Mouse (Mus musculus): ENCODE data around the gene Ren1. TPM values are rescaled to one million over a fixed set of nuclear protein-coding genes. Genes with fewer than 3 reads are reported as not detected.

The Ren1 gene
- total RNA-seq, 2 experiments from 2014 or later = 0.94 to 5.1 TPM

DNA sequence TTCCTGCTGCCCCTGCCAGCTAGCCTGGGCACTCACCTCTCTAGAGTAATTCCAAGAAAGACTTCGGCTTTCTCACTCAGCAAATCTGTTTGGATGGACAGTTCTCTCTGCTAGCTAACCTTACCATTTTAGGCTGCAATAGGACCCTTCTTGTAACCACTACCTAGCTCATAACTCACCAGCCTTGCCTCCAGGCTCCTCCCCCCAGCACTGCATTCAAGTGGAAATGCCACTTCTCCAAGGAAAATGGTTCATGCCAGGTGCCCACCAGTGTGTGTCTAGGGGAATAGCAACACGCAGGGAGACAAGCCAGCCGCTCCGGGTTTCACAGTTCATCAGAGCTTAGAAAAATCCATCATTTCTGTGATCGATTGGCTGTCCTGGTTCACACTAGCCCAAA, 27.2 kb downstream of the Ren1 start:
- DNase-seq = no peak

DNA sequence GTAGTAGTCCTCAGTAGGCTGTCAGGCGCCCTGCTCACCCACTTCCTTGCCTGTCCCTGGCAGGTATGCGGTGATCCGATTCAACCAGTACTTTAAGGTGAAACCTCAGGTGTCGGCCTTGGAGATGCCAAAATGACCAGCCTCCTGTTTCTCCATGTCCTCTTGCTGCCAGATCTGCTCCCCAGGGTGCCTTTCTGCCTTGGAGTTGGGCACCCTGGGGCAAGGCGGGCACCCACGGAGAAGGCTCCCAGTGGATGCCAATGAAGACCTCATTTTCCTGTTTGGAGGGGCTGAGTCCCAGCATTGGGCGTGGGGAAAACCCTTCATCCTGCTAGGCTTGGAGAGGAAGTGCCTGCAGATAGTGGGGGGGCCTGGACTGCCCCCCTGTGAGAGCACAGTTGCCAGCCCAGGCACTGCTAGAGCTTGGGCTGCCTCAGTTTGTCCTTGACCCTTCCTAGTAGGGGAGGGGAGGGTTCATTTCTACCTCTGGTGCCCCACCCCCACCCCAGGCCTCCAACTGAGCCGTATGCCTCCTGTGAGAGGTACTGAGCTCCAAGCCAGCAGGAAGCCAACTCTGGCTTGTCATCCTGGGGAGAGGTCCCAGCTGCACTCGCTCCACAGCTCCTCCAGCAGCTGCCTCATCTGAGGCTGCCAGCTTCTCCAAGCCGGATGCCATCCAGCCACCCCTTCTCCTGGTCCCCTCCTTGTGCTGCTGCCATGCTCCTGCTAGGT, 29.1 kb downstream of the Ren1 start:
- DNase-seq = no peak

DNA sequence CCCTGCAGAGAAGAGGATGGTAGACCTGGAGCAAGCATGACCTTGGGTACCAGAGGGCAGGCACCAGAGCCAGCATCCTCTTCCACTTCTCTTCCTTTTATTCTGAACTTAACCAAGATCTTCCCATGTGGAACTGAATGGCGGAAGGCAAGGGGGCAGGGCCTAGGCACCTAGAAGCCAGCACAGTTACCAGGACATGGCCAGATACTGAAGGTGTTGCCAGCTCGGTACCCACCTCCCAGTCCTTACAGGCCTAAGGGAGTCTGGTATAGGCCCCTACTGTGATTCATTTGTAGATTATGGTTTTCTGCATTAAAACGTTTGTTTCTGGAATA, 29.6 kb downstream of the Ren1 start:
- no peak for DNase-seq

DNA sequence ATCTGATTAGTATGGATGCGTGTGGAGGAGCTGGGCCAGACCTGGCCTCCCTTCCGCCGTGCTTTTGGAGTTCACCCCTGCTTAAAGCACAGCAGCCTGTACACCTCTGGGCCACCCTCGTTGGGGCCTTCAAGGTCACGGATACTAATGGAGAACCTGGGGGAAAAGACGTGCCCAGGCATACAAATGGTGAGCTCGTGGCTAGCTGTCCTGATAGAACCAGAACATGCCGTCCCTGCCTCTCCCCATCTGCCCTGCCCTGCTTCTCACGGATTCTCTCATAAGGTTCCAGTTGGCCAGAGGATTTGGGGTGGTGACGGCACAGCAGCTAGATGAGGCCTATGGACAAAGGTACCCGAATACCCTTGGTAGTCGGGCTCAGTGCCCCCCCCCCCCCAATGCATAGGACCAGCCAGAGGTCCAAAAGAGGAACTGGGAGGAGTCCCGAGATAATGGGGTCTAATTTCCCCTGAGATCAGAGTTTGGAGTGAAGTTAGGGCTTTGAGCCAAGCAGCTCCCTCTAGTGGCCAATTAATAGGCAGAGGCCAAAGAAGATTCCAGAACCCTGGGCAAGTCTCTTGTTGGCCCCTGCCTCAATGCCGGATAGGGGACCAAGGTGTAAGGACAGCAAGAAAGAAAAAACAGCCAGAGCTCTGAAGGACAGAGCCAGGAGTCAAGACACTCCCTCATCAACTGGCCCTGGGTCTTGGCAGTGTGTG, 30.2 kb downstream of the Ren1 start:
- peak; percentile 55 for DNase-seq

DNA sequence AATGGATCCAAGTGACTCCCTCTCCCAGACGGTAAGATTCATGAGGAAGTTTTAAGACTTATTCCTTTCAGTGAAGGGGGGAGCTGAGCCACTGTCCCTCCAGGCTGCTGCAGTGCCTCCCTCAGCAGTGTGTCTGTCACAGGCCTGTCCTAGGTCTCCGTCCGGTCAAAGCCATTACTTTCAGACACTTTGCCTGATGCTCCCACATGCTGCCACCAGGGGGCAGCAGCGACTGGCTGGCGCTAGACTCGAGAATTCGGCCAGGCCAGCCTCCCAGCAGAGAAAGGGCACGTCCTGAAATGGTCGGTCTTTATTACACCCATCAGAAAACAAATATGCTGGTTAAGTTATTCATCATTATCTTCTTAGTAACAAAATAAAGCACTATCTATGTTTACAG, 31.7 kb downstream of the Ren1 start:
- DNase-seq = peak; percentile 90

DNA sequence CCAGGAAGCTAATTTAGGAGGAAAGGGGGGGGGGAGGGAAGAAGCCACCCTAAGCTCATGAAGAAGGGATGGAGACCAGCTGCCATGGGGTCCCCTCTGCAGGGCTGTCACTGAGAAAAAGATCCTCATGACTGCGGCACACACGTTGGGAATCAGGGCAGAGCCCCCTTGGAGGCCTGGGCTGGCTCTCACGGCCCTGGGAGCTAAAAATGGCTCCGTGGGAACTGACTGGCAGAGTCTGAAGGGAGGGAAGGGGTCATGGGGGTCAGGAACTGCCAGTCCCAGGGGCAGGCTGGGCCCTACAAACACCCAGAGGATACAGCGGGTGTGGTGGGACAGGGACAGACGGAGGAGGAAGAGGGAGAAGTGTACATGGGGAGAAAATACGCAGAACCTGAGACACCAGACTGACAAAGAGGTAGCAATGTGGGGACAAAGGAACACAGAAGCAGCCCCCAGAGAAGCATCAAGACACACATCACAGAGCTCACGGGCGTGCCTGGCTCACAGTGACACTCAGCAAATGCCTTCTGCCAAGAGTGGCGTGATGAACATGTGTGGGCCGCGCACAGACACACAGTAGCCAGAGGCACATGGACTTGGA, 32.3 kb downstream of the Ren1 start:
- DNase-seq = no peak

DNA sequence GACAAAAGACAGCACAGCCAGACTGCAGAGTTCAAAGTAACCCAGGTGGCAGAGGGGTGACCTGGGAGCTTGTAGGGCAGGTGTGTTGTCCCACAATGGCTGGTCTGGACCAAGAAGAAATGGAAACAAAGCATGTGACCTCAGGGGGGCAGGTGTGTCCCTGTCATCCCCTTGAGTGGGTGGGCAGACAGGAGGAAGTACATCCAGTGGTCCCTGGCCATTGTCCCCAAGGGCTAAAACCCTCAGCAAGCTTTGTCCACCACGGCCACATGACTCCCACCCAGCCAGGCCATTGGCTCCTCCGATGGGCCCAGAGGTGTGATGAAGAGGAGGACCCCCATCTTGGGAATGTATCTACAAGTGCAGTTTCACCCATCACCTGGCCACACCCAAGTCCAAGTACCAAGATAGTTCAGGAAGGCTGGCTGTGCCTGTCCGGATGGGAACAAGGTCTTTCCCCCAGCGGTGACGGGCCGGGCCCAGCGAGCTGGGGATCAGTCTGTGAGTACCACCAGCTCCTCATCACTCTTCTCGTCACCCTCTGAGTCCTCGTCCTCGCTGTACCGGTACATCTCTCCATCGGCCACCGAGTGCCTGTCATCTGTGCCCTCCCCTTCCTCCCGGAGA, 33.0 kb downstream of the Ren1 start:
- no peak for DNase-seq

DNA sequence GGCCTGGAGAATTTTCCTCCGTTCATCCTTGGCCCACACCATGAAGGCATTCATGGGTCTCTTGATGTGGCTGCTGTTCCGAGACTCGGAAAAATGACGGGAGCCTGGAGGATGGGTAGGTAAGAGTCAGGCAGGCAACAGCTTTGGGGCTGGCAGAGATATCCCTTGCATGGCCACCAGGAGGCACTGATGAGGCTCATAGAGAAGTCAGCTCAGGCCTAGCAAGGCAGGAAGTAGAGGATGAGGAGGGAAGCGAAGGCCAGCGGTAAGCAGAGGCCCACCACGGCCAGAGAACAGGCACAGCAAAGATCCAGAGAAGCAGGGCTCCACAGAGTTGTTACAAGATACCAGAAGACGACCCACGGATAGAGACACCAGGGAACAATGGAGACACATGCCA, 35.2 kb downstream of the Ren1 start:
- peak; percentile 82 for DNase-seq

DNA sequence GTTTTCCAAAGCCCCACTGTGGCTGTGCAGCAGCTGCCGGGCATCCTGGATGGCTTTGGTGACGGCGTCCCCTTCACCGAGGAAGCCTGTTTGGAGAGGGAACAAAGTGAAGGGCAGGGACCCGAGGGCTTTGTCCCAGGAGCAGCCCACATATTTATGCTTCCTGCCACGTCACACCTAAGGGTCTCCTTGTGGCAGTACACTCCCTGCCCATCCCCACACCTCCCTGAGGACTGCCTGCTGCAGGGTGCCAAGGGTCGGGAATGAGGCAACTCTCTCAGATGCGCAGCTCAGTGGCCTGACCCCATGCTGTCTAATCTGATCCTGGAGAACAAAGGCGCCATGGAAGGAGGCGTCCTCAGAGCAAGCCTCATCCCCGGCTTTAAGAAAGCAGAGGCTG, 35.9 kb downstream of the Ren1 start:
- DNase-seq = no peak

DNA sequence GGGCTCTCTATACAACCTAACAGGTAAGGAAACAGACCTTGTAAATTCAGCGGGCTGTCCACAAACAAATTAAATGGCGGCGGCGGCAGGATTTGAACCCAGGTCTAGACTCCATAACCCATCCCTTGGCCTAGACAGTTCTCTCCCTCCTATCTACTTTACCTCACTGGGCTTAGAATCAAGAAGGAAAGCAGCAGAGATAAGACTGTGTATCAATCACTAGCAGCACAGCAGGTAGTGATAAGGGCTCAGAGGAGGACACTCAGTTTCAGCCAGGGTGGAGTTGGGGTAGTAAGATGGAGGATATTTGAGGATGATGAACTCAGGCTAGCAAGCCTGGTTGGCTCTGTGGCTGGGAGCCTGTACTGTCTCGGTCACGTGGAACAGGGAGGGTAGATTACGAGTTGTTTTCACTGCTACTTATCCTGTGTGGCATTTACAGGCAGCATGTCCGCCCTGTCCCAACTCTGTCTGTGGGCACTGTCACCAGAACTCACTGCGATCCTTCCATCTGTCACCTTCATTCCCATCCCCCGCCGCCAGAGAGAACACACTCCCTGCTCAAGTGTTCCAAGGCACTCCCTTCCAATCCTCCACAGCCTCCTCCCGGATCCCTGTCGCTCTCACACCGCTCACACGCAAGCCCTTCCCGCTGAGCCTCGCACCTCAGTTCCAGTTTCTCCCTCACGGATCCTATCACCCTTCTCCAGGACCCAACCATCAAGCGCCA, 37.4 kb downstream of the Ren1 start:
- DNase-seq = no peak

DNA sequence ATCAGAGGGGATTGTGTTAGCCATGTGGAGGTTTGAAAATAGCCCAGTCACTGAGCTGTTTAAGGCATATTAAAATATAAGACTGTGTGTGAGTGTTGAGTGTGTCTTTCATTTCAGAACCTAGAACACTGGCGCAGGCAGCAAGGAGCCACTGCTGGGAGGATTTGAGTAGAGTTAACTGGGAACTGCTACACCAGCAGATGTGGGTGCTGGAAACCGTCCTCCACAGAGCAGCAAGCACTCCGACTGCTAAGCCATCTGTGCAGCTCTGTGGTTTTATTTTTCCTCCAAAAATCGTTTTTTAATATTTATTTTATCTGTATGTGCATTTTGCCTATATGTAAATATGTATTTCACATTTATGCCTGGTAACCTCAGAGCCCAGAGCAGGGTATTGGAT, 44.4 kb downstream of the Ren1 start:
- no peak for DNase-seq

DNA sequence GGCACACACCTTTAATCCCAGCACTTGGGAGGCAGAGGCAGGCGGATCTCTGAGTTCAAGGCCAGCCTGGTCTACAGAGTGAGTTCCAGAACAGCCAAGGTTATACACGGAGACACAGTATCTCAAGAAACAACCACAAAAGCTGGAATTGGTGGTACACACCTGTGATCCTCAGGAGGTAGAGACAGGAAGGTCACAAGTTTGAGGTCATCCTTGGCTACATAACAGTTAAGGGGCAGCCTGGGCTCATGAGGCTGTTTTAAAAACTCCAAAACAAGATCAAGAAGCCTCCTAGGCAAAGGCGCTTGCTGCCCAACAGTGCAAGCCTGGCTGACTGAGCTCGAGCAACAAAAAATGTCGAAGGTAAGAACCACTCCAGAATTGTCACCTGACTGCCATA, 46.4 kb downstream of the Ren1 start:
- DNase-seq = no peak

DNA sequence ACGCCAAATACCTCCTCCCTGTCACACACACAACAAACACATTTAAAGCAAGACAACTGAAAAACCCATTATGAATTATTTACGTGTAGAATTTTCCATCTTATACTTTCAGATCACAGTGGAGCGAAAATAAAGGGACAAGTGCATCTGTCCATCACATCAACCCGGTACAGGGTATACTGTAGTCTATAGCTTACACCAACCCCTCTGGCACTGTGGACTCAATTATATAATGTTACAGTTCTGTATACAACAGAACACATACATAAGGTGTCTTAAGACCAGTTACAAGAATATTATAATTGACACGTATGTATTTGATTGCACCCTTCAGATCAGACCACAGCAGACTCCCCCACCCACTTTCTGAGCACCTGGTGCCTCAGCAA, 46.8 kb downstream of the Ren1 start:
- DNase-seq = no peak

DNA sequence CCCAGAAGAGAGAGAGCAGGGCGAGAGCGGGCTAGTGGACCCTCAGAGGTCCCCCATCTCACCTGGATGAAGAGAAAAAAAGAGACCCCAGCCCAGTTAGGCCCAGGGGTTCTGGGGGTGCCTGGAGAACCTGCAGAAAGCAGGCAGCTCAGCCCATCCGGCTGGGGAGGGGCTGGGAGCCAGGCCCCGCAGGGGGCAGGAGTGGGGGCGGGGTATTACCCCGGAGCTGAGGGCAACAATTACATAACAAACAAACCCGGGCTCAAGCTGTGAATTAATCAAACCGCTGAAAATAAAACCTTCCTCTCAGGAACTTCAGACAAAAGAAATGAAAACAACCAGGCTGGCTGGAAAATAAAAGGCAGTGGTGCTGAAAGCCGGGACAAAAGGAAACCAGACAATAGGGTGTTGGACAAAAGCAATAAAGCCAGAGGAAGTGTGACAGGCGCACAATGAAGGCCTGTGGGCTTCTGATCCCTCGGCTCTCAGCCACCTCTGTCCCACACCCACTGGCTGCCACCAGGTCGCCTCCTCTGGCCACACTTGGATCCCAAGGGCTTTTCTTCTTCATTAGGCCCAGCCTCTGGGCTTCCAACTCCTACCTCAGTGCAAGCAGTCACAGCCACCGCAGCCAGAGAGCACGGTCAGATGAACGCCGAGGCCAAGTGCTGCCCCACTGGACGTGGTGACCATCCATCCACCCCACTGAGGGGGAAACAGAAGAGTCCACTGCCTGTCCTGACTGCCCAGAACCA, 47.4 kb downstream of the Ren1 start:
- DNase-seq = peak; percentile 29

DNA sequence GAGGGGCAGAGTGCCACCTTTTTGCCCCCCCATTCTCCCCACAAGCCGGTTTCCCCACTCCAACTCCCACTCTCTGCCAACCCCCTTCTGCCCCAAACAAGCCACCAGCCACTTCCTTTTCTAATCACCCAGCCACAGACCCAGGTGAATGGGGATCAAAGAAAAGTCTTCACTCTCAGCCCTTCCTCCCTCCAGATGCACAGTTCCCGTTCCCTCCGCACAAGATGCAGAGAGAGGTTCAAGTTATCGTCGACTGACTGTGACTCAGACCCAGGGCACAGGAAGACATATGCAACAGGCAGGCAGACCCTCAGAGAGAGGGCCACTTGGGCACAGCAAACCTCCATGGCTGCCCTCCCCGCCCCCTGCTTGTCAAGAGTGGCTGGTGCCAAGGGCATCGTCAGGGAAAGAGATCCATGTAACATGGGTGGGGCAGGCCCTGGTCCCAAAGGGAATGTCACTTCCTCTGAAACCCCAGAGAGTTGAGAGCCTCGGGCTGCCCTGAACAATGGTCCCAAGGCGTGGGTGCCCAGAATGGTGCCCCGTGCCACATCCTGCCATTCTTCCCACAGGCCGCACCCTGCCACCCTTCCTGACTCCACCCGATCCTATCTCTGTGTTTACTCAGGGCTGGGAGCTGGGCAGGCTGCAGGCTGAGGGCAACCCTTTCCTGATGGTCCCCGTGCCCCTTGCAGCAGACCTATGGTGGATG, 49.9 kb downstream of the Ren1 start:
- no peak for DNase-seq

DNA sequence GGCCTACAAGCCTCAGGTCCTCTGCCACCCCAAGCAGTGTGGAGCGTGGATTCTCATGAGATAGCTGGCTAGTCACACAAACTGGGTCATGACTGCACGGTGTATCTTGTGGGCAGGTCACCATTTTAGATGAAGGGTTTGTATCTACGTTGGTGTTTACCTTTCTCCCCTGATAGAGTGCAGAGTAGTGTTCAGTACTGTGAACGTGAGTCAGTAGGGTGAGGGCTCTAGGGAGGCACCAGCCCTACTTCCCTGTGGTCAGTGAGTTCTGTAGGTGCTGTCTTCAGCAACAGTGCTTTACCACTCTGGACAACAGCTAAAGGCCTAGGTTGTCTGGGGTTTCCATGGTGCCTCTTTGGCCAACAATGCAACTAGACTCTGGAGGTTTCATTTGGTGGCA, 53.7 kb downstream of the Ren1 start:
- no peak for DNase-seq

DNA sequence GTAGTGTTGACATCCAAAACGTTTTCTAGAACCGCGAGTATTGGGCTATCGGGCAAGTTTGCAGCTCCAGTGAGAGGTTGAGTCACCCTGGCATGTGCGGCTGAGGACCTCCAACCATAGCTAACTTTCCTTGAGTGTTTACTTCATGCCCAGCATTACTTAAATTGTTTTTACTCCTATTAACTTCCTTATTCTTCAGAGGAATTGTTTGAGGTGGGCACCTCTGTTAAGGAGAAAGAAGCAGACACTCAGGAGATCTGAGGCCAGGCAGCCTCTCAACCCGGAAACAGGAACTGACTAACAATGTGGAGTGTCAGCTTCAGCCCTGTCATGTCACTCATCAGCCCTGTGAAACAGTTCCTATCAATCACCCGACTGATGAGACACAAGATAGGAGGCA, 56.3 kb downstream of the Ren1 start:
- DNase-seq = no peak

DNA sequence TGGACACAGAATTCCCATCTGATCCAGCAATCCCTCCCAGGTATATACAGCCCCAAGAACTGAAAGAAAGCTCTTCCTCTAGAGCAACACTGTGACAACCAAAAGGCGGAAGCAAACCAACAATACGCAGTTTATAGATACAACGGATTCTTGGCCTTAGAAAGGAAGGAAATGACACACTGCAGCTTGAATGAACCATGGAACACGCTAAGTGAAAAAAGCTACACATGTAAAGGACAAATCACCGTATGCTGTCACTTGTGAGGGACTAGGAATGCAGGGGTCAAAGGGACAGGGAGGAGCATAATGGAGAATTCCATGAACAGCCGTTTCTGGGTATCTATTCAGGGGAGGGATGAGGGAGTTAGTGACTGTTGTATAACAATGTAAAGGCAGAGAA, 57.1 kb downstream of the Ren1 start:
- no peak for DNase-seq

DNA sequence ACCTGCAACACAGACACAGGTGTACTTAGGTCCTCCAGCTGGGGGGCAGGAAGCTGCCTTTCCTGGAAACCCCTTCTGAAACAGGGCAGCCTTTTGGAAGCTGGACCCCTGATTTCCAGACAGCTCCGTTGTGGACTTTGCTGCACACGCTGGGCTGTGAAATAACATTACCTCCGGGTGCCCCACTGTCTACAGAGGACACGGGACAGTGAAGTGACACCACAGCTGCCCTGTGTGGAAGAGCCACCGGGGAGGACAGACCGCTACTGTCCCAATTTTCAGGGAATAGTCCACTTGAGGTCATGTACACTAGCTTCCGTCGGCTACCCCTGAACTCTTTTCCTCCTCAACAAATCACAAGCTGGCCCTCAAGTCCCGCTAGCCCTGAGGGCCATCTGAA, 58.0 kb downstream of the Ren1 start:
- no peak for DNase-seq

DNA sequence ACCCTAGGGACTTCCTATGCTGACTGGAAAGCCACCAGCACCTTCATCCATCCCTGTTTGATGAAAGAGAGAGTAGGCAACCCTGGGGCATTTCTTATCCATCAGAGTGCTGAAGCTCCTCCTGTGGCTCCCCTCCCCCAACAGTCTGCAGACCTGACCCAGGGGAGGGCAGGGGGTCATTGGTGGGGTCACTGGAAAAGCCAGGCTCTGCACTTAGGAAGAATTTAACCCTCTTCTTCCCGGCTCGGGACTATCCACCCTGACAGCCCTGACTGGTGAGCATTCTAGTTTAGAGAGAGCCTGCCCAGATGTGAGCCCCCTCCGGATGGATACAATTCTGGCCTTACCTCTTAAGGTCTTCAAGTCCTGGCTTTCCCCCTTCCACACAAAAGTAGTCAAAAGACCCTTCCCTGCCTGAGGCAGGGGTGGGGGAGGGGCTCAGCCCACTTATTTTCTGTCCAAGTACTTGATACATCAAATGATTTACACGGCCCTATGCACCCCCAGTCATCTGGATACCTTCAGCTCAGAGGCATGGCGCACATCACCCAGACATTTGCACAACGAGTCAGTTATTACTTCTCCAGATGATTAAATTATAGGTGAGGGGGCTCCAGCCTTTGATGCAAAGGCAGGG, 58.7 kb downstream of the Ren1 start:
- DNase-seq = no peak

DNA sequence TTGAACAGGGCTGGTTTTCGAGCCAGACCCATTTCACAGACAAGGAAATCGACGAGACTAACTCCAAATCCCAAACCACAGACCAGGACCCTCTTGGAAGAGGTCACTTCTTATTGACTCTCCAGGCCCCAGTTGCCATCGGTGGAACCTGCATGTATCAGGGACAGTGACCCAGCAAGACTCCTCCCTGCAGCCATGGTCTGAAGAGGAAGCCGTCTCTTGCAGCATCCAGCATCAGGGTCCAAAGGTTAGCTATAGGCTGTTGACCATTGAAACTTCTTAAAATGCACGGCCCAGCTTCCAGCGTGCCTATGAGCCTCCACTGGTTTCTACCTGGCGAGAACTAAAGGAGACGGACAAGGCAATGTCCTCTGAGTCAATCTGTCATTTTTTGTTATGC, 59.5 kb downstream of the Ren1 start:
- DNase-seq = no peak
